In genomic region chr17:15831810-15832209, GRCm38 (mm10) we compare ENCODE assay signal across 9 mouse cellular contexts. TPM values are rescaled to one million over a fixed set of nuclear protein-coding genes. Genes with fewer than 3 reads are reported as not detected.
A peak's percentile ranks its signal among the peaks of the same experiment; 100 is the strongest.
DNase-seq lines count a peak whose midpoint lies in the region; ATAC-seq lines count a peak whose summit lies in the region.
"Had no signal": no experiment of that assay in that cellular context is flagged by ENCODE, and none has a peak within 500 bp of the region (broad histone marks: within the 10 kb centered on the region; RNA-seq: fewer than 3 reads in every experiment).

No protein-coding gene starts in this region.

- no peaks in the 10 kb centered on the region for H3K36me3 ChIP-seq in hindbrain, embryonic 11.5 days (ENCODE audit: control insufficient read depth, insufficient read depth, low read length)
- H3K36me3 ChIP-seq in hindbrain, embryonic 12.5 days = no peaks in the 10 kb centered on the region
- H3K36me3 ChIP-seq: limb, embryonic 13.5 days had no signal

- H3K4me3 ChIP-seq in hindbrain, embryonic 11.5 days (ENCODE audit: low read depth, low read length) = no peak overlapping the region
- no peak overlapping the region for H3K4me3 ChIP-seq in hindbrain, embryonic 12.5 days

- no peaks in the 10 kb centered on the region for H3K9me3 ChIP-seq in hindbrain, embryonic 11.5 days (ENCODE audit: control insufficient read depth, low read length)
- no peaks in the 10 kb centered on the region for H3K9me3 ChIP-seq in hindbrain, embryonic 12.5 days (replicated peaks)
- H3K9me3 ChIP-seq: limb, embryonic 13.5 days had no signal

- no peak overlapping the region for H3K9ac ChIP-seq in hindbrain, embryonic 11.5 days (ENCODE audit: low read depth, low read length)
- H3K9ac ChIP-seq in hindbrain, embryonic 12.5 days = no peak overlapping the region

- no peak for ATAC-seq in hindbrain, embryonic 11.5 days (ENCODE audit: low FRiP score)
- ATAC-seq in hindbrain, embryonic 12.5 days (ENCODE audit: low FRiP score) = no peak

- 0 out of 2 replicates have a peak, but pooled peaks cover 3% of the 10 kb centered on the region for H3K4me1 ChIP-seq in hindbrain, embryonic 11.5 days (replicated peaks; ENCODE audit: control insufficient read depth, insufficient read depth, low read length)
- peaks cover 14% of the 10 kb centered on the region for H3K4me1 ChIP-seq in hindbrain, embryonic 12.5 days

- H3K4me2 ChIP-seq in hindbrain, embryonic 11.5 days (replicated peaks; ENCODE audit: low read depth, low read length) = no peak overlapping the region
- H3K4me2 ChIP-seq in hindbrain, embryonic 12.5 days (replicated peaks) = no peak overlapping the region

- no peaks in the 10 kb centered on the region for H3K27me3 ChIP-seq in hindbrain, embryonic 11.5 days (ENCODE audit: control insufficient read depth, insufficient read depth, low read length)
- H3K27me3 ChIP-seq in hindbrain, embryonic 12.5 days = no peaks in the 10 kb centered on the region

- 15% methylated on average over 8 of the region's 8 CpGs for WGBS in hindbrain, embryonic 11.5 days
- WGBS in hindbrain, embryonic 12.5 days = 13% methylated on average over 8 of the region's 8 CpGs

- peak; percentile 84 for DNase-seq in hindbrain, embryonic 11.5 days (ENCODE audit: low spot score)
- DNase-seq in B cell, adult 2 months = peak; percentile 66 to 71
- peak; percentile 46 for DNase-seq in NIH3T3 (ENCODE audit: low read depth)
- peak; percentile 90 for DNase-seq in induced T-regulatory cell, adult 2 months (ENCODE audit: low read depth)
- DNase-seq in retina, postnatal 1 day = peak; percentile 76
- no peak for DNase-seq in spleen, adult 12 weeks (ENCODE audit: low spot score)
- DNase-seq in layer of hippocampus, adult 9-11 months = no peak

- no peak overlapping the region for H3K27ac ChIP-seq in hindbrain, embryonic 11.5 days (ENCODE audit: low read depth, low read length)
- H3K27ac ChIP-seq in hindbrain, embryonic 12.5 days = no peak overlapping the region

RNA-seq across cellular contexts. Expression of gene Rgmb, which starts 1.0 kb away (rescaled TPM):
- 102 and 107 TPM in 2 replicates for polyA plus RNA-seq in hindbrain, embryonic 11.5 days (2014; fragmentation: Nextera tagmentation; extraction: Ambion mirVana)
- 140 and 156 TPM in 2 replicates for polyA plus RNA-seq in hindbrain, embryonic 12.5 days (2016; fragmentation: Nextera tagmentation; extraction: Ambion mirVana)

Comparison
In these comparisons a context has a peak if more than half of its experiments do, and no peak if none do; other contexts are left out.
1. DNase-seq: peak in hindbrain, embryonic 11.5 days (single experiment), B cell, adult 2 months (2 of 2), NIH3T3 (single experiment), induced T-regulatory cell, adult 2 months (single experiment) and retina, postnatal 1 day (single experiment); none in spleen, adult 12 weeks (single experiment) and layer of hippocampus, adult 9-11 months (single experiment).